Mouse (Mus musculus) left cerebral cortex, postnatal 10 days (tissue): ENCODE results near the gene Adamtsl5. TPM values are rescaled to one million over a fixed set of nuclear protein-coding genes. Genes with fewer than 3 reads are reported as not detected.
A peak's percentile ranks its signal among the peaks of the same experiment; 100 is the strongest.

ENCODE experiments used
- DNase-seq, 2 experiments: peaks; one replicate each; pipeline ENCODE4 v3.0.0; 2021 to 2022; ENCODE audit warnings: low spot score in 2 of 2, mixed read lengths in 1 of 2; ENCODE audit errors: extremely low spot score in 1 of 2
- intact Hi-C: fragments of 180-260 bp; cut with DNase I; formaldehyde crosslinking; loops from one replicate; pipeline ENCODE4 v1.15.1; 2025
- total RNA-seq, 2 experiments: library from RNA; stranded (reverse); gene quantifications; 2 replicates each; pipeline ENCODE4 v1.2.3; 2021

Gene Adamtsl5
- total RNA-seq, 2 experiments from 2014 or later: 0.66 to 0.85 TPM

DNA sequence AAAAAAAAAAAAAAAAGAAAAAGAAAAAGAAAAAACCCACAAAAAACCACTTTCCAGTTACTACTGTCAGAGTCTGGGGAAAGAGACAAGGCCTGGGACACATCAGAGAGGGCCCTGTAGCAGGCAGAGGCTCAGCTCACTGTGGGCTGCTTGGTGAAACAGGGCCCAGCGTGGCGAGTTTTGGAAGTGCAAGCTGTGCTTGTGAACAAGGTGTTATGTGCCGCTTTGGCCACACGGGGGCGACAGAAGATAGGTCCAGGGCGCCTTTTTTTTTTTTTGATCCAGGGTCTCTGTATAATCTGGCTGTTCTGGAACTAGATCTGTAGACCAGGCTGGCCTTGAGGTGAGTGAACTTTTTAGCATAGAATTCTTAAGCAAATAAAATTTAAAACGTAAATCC, 27.9 kb upstream of the Adamtsl5 start:
- intact Hi-C loops: loop anchor here (10.0 kb wide), 1 partner anchor 129 kb away; no protein-coding TSS in a partner anchor
- peak; percentile 91 to 95 for DNase-seq

DNA sequence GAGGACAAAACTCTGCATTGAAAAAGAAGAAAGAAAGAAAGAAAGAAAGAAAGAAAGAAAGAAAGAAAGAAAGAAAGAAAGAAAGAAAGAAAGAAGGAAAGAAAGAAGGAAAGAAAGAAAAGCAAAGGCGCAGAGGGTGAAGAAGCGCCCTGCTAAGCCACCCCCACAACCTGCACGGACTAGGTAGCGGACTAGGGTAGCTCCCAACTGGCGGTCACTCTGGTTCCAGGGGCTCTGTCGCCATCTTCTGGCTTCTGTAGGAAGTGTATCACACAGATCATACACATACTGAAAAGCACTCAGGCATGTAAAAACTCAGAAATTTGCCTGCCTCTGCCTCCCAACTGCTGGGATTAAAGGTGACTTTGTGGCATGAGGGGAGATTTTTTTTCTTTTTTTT, 25.9 kb upstream of the Adamtsl5 start:
- intact Hi-C loops: loop anchor here (2.0 to 10.0 kb wide), 2 partner anchors 33 to 131 kb away; no protein-coding TSS in a partner anchor
- peak; percentile 68 to 79 for DNase-seq

DNA sequence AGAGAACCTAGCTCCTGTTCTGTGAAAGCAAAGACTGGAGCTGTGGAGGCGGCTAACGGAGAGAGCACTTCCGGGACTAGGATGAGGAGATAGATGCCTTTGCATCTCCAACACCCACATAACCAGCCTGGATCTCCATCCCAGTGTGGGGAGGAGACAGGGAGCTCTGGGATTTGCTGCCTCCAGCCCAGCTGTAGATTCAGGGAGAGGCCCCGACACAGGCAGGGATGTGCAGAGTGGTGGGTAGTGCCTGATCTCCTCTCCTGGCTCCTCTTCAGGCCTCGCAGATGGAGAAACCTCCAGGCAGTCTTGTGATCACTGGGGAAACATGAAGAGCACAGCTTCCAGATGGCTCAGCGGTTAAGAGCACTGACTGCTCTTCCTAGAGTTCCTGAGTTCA, 24.5 kb upstream of the Adamtsl5 start:
- intact Hi-C loops: loop anchor here (2.0 to 10.0 kb wide), 2 partner anchors 16 to 132 kb away; partner anchors contain the start of gene Plk5
- no peak for DNase-seq

DNA sequence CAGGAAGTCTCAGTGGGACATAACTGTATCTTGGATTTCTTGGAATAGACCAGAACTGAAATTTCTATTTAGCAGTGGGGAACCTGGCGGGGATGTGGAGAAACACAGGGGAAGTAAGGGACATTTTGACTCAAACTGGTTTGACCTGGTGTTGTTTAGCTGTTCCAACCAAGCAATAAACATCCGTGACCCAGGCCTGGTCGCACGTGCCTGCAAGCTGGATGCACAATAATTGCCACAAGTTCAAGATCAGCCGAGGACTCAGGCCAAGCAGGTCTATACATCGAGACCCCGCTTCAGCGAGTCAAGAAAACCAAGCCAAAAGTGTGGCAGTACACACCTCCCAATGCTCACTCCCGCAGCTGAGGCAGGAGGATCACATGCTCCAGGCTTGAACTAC, 23.8 kb upstream of the Adamtsl5 start:
- no peak for DNase-seq
- intact Hi-C loops: loop anchor here (2.0 to 10.0 kb wide), 2 partner anchors 15 to 133 kb away; partner anchors contain the start of gene Plk5

DNA sequence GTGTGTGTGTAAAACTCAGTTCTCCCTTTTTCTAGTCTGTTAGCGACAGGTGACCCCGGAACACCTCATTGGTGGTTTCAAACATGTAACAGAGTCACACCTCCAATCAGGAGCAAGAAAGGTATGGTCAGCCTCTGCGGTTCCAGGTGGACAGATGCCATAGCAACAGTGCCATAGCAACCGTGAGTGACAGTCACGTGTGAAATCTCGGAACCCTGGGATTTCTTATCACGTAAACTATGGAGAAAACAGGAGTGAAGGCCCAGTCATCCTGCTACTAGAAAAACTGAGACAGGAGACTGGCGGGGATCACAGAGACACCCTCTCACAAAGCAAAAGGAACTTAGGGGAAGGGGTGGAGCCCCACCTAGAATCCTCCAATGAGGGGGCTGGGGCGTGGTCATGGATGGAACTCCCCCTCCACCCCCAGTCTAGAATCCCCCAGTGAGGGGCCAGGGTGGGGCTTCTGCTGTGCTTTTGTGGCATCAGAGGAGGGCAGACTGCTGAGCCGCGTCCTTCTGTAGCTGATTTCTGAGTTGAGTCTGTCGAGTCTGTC, 23.3 kb upstream of the Adamtsl5 start:
- peak; percentile 68 to 71 for DNase-seq
- intact Hi-C loops: loop anchor here (10.0 kb wide), 1 partner anchor 133 kb away; no protein-coding TSS in a partner anchor

DNA sequence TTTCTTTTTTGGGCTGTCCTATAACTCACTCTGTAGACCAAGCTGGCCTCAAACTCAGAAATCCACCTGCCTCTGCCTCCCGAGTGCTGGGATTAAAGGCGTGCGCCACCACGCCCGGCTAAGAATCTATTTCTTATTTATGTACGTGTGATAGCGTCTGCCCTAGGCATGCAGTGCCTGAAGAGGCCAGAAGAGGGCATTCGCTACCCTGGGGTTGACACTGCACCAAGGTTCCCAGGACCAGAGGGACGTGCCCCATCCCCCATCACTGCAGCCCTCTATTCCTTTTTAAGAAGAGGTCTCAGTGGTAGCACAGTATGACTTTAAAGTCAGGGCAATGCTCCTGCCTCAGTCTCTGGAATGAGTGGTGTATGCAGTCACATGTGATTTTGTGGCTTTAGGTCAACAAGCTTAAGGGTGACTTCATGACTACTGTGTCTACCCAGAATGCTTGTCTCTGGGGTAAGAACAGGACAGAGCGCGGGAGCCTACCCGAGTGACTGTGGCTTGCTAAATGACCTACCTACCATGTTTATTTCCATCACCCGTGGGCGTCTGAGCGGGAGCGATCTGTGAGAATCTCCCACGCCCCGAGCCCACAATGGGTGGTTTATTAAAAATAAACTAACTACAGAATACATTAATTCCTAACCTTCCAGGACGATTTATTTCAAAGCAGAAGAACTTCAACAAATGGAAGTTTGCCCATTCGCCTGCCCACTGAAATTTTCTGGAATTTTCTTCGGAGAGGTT, 22.0 kb upstream of the Adamtsl5 start:
- intact Hi-C loops: loop anchor here (10.0 kb wide), 1 partner anchor 135 kb away; no protein-coding TSS in a partner anchor
- DNase-seq: no peak

DNA sequence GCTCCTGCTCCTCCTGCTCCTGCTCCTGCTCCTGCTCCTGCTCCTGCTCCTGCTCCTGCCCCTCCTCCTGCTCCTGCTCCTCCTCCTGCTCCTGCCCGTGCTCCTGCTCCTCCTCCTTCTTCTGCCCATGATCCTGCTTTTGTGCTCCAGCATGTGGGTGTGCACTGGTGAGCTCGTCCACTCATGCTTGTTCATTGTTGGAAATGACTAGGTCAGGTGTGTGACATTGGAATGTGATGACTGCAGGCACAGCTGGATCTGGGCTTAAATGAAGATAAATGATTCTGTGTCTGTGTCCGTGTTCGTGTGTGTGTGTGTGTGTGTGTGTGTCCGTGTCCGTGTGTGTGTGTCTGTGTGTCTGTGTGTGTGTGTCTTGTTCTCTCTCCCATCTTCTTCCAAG, 20.2 kb upstream of the Adamtsl5 start:
- intact Hi-C loops: no loop called here
- no peak for DNase-seq

DNA sequence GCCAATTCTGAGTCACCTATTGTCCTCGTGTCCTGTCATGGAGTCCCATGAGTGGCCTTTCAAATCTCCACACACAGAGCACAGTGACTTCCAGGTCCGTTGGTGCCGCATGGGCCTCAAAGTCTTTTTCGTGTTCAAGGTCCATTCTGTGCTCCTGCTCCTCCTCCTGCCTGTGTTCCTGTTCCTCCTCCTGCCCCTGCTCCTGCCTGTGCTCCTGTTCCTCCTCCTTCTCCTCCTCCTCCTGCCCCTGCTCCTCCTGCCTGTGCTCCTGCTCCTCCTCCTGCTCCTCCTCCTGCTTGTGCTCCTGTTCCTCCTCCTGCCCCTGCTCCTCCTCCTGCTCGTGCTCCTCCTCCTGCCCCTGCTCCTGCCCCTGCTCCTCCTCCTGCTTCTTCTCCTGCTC, 19.7 kb upstream of the Adamtsl5 start:
- DNase-seq: no peak
- intact Hi-C loops: no loop called here

DNA sequence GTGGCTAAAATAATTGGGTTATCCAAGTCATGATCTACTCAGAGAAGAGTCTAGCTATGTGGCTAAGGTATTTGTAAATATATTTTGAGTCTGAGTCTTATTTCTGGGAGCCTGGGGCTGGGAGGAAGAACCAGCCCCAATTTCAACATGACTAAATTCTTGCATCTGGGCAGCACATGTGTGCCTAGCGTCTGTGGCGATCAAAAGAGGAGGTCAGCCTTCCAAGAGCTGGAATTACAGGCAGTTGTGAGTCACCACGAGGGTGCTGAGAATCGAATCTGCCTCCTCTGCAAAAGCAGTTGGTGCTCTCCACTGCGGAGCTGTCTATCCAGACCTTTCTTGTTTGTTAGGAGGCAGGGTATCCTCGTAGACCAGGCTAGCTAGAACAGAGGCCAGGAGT, 17.5 kb upstream of the Adamtsl5 start:
- intact Hi-C loops: no loop called here
- DNase-seq: no peak

DNA sequence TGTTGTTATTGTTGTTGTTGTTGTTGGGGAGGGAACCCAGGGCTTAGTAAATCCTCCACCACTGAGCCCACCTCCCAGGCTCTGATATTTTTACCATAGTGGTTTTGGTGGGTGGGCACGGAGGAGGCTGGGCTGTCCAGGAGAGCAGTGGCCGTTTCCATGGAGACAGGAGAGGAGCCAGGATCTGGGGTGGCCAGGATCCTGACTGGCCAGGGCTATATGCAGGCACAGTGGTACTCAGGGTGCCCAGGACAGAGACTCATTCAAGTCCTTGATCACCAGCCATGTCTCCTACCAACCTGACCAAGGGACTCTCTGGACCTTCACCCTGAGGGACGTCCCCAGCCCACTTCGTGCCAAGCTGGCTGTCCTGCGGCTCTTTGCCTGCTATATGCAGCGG, 15.5 kb upstream of the Adamtsl5 start:
- intact Hi-C loops: no loop called here
- DNase-seq: no peak

DNA sequence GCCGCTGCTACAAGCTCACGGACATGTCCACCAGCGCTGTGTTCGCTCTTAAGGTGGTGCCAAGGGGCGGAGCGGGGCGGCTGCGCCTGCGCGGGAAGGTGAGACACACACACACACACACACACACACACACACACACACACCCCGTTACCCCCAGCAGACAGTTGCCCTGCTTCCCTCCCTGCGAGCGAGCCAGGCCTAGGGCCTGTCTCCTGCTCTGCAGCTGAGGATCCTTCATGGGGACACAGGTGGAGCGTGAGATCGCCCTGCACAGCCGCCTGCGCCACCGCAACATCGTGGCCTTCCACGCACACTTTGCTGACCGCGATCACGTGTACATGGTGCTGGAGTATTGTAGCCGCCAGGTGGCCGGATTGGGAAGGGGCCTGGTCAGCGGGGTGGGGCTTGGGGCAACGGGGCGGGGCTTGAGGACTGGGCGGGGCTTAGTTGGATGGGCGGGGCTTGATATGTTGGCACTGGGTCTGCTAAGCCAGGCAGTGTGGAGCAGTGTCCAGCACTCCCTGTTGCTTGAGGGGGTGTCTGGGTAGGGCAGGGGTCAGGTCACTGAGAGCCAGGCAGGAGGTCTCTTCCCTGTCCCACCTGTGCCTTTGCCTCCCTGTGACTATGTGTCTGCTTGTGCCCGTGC, 9.9 kb upstream of the Adamtsl5 start:
- DNase-seq: peak in 1 of 2 experiments; percentile 59
- intact Hi-C loops: loop anchor here (2.0 kb wide), 1 partner anchor 15 kb away; no protein-coding TSS in a partner anchor

DNA sequence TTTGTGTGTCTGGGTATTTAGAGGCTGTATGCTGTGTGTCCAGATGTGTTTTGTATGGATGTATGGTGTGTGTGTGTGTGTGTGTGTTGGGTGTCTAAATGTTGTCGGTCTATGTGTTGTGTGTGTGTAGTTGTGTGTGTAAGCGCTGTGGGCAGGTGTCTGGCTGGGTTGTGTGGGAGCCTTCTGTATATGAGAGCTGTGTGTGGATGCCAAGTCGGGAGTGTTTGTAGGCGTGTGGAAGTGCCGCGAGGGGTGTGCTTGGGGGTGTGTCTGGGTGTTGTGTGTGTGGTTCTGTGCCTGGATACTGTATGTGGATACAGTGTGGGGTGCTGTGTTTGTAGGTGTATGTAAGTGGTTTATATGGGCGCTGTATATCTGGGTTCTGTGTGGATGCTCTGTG, 9.1 kb upstream of the Adamtsl5 start:
- intact Hi-C loops: loop anchor here (2.0 kb wide), 1 partner anchor 15 kb away; no protein-coding TSS in a partner anchor
- no peak for DNase-seq

DNA sequence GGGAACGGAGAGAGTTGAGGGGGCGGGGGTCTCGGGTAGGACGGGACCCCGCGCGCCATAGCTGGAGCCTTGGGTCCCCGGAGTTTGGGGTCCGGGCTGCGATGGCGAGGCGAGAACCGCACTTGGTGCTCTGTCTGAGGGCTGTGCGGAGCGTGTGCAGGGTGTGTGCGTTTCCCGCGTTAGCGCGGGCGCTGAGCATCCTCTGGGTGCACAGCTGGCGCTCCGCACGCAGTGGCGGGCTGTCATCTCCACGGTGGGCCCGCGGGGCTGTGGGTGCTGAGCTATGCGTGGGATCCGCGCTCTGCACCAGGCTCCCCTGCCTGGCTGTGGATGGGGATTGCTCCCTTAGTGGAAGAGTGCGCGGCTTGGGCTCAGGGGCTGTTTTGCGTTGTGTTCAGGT, 8.5 kb upstream of the Adamtsl5 start:
- no peak for DNase-seq
- intact Hi-C loops: loop anchor here (2.0 kb wide), 1 partner anchor 16 kb away; no protein-coding TSS in a partner anchor

DNA sequence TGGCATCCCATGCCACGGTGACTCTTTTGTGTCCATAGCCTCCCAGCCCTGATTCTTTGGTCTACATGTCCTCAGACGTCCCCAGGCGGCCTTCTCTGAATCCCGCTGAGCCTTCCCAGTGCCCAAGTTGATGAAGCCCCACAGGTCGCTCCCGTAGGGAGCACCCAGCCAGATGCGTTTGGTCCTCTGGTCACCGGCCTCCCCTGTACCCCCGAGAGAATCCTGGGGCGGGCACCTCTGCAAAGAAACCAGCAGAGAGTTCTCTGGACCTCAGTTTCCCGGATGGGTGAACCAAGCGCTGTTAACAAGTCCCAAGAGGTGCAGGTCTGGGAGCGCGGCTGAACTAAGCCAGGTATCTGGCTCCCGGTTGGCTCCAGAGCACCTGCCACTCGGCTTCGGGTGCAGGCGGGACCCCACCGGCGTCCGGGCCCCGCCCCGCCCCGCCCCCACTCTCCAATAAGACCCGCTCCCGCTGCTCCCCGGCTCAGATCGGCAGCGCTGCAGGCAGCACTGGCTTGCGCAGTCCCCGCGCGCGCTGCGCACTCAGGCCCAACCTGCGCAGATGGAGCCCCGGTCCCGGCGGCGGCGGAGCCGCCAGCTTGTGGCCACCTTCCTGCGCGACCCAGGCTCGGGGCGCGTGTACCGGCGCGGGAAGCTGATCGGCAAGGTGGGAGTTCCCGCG, 7.9 kb upstream of the Adamtsl5 start, which contains the start of gene Plk5:
Plk5 (plus strand) TSS at position 459 of the 682 bp plus-strand sequence.
- DNase-seq: no peak
- intact Hi-C loops: loop anchor here (2.0 kb wide), 1 partner anchor 17 kb away; no protein-coding TSS in a partner anchor

DNA sequence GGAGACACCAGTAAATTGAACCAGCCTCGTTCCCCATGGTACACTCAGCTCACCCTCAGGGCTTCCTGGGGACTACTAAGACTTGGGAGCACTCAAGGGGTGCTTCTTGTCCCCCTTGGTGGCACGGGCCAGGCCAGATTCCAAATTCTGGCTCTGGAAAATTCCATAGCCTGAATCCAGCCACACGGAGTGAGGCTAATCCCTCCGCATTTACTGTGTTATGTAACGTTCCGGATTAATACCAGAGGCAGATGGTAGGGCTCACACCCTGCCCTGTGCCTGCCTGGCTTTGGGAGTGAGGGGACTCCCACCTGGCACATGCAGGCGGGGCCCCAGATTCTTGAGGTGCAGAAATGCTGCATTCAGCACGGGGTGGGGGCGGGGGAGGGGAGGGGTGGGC, 7.2 kb upstream of the Adamtsl5 start:
- intact Hi-C loops: no loop called here
- DNase-seq: no peak

DNA sequence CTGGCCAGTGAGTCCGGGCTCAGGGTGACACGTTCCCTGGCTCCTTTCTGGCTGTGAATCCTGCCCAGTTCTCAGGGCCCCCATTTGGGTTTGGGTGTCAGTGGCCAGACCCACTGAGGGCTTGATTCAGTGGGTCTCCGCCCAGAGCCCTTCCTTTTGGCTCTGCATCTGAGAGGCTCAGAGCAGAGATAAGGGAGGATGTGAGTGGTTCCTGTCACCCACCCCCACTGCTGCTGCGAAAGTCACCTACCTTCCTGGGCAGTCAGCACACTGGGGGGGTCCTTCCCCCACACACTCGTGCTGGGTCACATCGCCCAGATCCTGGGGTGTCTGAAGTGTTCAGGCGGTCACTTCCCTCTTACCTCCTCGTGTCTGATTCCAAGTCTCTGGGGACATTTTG, 4.5 kb upstream of the Adamtsl5 start:
- DNase-seq: no peak
- intact Hi-C loops: no loop called here

DNA sequence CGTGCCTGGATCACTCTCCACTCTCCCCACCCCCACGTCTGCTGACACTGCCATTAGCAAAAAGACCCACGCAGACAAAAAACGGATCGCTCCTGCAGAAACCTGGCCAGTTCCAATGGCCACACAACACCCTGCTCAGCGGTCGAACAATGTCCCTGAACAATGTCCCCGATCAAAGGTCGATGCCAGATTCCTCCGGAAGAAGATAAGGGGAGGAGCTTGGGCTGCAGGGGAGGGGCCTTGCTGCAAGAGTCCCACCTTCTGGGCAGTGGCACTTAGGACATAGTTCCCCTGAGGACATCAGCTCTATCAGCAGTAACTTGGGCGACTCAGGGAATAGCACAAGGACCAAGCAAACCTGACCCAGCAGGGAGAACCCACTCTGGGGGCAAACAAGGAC, 3.7 kb upstream of the Adamtsl5 start:
- DNase-seq: no peak
- intact Hi-C loops: no loop called here

DNA sequence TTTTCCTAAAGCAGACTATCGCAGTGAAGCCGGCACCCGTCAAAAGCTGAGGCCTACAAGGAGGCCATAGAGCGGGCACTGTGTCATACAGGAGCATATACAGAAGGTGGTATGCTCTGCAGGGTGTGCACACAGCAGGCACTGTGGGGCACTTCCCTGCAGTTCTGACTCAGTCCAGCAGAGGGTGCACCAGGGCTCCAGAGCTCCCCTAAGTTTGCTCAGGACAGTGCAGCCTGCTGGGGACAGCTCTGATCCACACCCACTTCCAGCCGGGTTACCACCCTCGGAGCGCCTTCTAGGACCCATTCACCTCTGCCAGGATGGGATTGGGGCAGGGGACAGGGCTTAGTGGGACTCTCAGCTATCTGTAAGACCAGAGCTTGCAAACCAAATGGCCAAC, 2.1 kb upstream of the Adamtsl5 start:
- intact Hi-C loops: no loop called here
- DNase-seq: peak; percentile 50 to 85

DNA sequence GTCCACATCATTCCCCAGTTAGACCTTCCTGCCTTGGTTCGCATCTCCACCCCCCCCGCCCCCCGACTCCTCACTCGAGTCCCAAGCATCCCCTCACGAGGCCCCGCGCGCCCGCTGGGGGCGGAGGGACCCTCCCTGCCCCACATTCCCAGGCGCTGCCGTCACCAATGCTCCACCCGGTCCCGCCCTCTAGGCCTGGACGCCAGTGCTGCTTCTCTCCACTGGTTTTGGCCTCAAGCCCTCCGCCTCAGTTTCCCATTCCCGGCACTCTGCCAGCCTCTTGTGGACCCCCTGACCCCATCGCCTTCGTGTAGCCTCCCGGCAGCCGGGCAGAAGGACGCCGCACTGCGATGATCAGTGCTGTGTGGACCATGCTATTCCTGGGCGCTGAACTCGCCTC, 769 bp upstream of the Adamtsl5 start:
- peak in 1 of 2 experiments; percentile 55 for DNase-seq
- intact Hi-C loops: loop anchor here (10.0 kb wide), 1 partner anchor 156 kb away; no protein-coding TSS in a partner anchor
